Mouse (Mus musculus) stomach, embryonic 14.5 days (tissue): ENCODE results near the gene Cmah. TPM values are rescaled to one million over a fixed set of nuclear protein-coding genes. Genes with fewer than 3 reads are reported as not detected.

ENCODE experiments used
- polyA plus RNA-seq: library from polyadenylated mRNA; unstranded; fragments of >200 nt; fragmentation: Nextera tagmentation; extraction: Ambion mirVana; gene quantifications from 2 replicates; pipeline ENCODE4 v1.2.1, GENCODE M21; 2014

Gene Cmah
- polyA plus RNA-seq, 1 experiment from 2014 or later: 0.65 TPM

Other genes with a start within 250 kb of the Cmah start
- gene Carmil1, start 46.6 kb upstream of the Cmah start, polyA plus RNA-seq: 34.8 and 35.7 TPM in 2 replicates